Mouse (Mus musculus) urinary bladder, postnatal 25 days (tissue): ENCODE measurements around the gene Cyp4a12b.
"Not testable (repeated sequence)": the region's sequence is repeated elsewhere in the genome, so short reads cannot be mapped to it uniquely, and the experiment has no call there.

Experiments used
- DNase-seq: peaks from one replicate; pipeline ENCODE4 v3.0.0; 2022; ENCODE audit warnings: low spot score

The Cyp4a12b gene

GRCm38 (mm10) chr4:115411324-115411723 lies at the start of gene Cyp4a12b:
Gene Cyp4a12b, plus strand, starts transcription at chr4:115411624.
- not testable (repeated sequence) for DNase-seq

GRCm38 (mm10) chr4:115365624-115366023 lies 45.8 kb upstream of the Cyp4a12b start:
- DNase-seq = not testable (repeated sequence)

DNA sequence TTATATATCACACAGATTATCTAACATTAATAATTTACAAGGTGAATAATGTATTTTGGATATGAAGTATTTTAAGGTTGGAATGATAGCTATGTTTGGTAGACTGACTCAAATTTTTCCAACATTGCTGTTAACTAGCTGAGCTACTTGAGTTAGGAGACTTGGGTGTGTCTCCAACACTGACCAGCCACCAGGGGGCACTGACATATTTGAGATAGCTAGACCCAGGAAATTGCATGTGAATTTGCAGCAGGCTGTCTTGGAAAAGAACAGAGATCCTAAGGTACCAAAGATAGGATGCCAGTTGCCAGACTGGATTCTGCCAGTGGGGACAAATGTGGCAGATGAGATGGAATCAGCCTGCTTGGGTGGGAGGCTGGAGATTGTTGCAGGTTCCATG lies 43.4 kb upstream of the Cyp4a12b start:
- not testable (repeated sequence) for DNase-seq

GRCm38 (mm10) chr4:115396256-115396655 lies 15.2 kb upstream of the Cyp4a12b start:
- not testable (repeated sequence) for DNase-seq

GRCm38 (mm10) chr4:115396950-115397349 lies 14.5 kb upstream of the Cyp4a12b start:
- DNase-seq = not testable (repeated sequence)

DNA sequence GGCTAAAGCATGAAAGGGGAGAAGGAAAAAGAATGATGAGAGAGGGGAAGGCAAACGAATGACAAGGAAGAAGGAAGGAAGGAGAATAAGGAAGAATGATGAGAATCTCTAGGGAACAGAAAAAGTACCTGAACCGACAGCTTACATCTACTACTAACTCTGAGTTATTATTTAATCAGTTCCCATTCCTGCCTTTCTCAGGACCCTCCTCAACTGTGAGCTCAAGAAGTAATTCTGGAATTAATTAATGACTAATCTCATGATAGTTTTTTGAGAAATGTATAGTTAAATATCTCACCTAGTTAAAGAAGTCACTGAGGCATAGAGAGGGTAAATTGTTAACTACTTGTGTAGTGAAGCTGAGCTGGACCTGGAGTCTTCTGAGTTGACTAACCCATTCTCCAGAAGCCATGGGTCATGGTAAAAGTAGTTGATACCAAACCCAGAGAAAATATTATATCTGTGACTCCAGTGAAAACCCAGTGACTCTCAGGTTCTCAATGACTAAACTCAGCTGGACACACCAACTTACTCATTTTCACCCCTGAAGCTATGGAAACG lies 39.2 kb downstream of the Cyp4a12b start:
- DNase-seq = no peak

DNA sequence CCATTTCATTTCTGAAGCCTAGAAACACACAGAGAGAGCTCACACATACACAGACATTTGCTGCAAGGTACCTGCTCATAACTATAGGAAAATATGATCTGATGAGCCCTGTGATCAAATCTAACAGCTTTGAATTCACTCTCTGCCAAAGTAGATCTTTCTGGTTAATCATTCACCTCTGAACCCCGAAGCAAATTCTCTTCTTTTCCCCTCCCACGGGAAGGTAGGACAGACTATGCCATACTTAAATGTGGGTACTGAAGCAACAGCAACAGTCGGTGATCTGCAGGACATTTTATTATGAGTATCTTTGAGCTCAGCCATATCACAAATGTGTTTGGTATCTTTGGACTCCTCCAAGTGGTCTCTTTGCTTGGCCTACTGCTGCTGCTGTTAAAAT lies 40.9 kb downstream of the Cyp4a12b start, which contains the start of gene Cyp4a30b:
Cyp4a30b (plus strand) TSS at position 301 of the 400 bp plus-strand sequence.
- no peak for DNase-seq

GRCm38 (mm10) chr4:115473585-115473984 lies 62.2 kb downstream of the Cyp4a12b start:
- DNase-seq = not testable (repeated sequence)

DNA sequence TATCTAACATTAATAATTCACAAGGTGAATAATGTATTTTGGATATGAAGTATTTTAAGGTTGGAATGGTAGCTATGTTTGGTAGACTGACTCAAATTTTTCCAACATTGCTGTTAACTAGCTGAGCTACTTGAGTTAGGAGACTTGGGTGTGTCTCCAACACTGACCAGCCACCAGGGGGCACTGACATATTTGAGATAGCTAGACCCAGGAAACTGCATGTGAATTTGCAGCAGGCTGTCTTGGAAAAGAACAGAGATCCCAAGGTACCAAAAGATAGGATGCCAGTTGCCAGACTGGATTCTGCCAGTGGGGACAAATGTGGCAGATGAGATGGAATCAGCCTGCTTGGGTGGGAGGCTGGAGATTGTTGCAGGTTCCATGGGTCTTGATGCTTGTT lies 64.6 kb downstream of the Cyp4a12b start:
- DNase-seq = not testable (repeated sequence)

- no peak for DNase-seq
Measured at GRCm38 (mm10) chr4:115481006-115481652, 69.7 kb downstream of the Cyp4a12b start.
